Mouse (Mus musculus) left cerebral cortex, postnatal 10 days (tissue): ENCODE measurements around the gene Jam3. TPM values are rescaled to one million over a fixed set of nuclear protein-coding genes. Genes with fewer than 3 reads are reported as not detected.
"Not testable (repeated sequence)": the region's sequence is repeated elsewhere in the genome, so short reads cannot be mapped to it uniquely, and the experiment has no call there.

ENCODE experiments used
- DNase-seq, 2 experiments: peaks; one replicate each; pipeline ENCODE4 v3.0.0; 2021 to 2022; ENCODE audit warnings: low spot score in 2 of 2, mixed read lengths in 1 of 2; ENCODE audit errors: extremely low spot score in 1 of 2
- intact Hi-C: fragments of 180-260 bp; cut with DNase I; formaldehyde crosslinking; loops from one replicate; pipeline ENCODE4 v1.15.1; 2025
- total RNA-seq, 2 experiments: library from RNA; stranded (reverse); gene quantifications; 2 replicates each; pipeline ENCODE4 v1.2.3; 2021

Gene Jam3
- total RNA-seq, 2 experiments from 2014 or later, result 20.1 to 24.9 TPM

GRCm38 (mm10) chr9:27175241-27175640, 20.0 kb upstream of the Jam3 start:
- no peak for DNase-seq
- intact Hi-C loops, result loop anchor here (10.0 kb wide), 1 partner anchor 100 kb away; no protein-coding TSS in a partner anchor

GRCm38 (mm10) chr9:27174079-27174478, 18.9 kb upstream of the Jam3 start:
- no peak for DNase-seq
- intact Hi-C loops, result loop anchor here (10.0 kb wide), 1 partner anchor 99 kb away; no protein-coding TSS in a partner anchor

GRCm38 (mm10) chr9:27173646-27174045, 18.4 kb upstream of the Jam3 start:
- DNase-seq, result no peak
- intact Hi-C loops, result loop anchor here (10.0 kb wide), 1 partner anchor 99 kb away; no protein-coding TSS in a partner anchor

- intact Hi-C loops, result loop anchor here (10.0 kb wide), 1 partner anchor 98 kb away; no protein-coding TSS in a partner anchor
- no peak for DNase-seq
Observed at GRCm38 (mm10) chr9:27172839-27173238, 17.6 kb upstream of the Jam3 start.

GRCm38 (mm10) chr9:27170726-27171125, 15.5 kb upstream of the Jam3 start:
- no peak for DNase-seq
- intact Hi-C loops, result loop anchor here (10.0 kb wide), 1 partner anchor 96 kb away; no protein-coding TSS in a partner anchor

- intact Hi-C loops, result no loop called here
- no peak for DNase-seq
Observed at GRCm38 (mm10) chr9:27166981-27167380, 11.8 kb upstream of the Jam3 start.

GRCm38 (mm10) chr9:27165596-27165995, 10.4 kb upstream of the Jam3 start:
- intact Hi-C loops, result no loop called here
- no peak for DNase-seq

- intact Hi-C loops, result no loop called here
- no peak for DNase-seq
Observed at GRCm38 (mm10) chr9:27164957-27165356, 9.7 kb upstream of the Jam3 start.

- intact Hi-C loops, DNase-seq: not testable (repeated sequence)
Observed at GRCm38 (mm10) chr9:27163661-27164060, 8.4 kb upstream of the Jam3 start.

- intact Hi-C loops, result no loop called here
- DNase-seq, result no peak
Observed at GRCm38 (mm10) chr9:27153861-27154260, 1.4 kb downstream of the Jam3 start.

- intact Hi-C loops, result loop anchor here (5.0 kb wide), 1 partner anchor 38 kb away; no protein-coding TSS in a partner anchor
- no peak for DNase-seq
Observed at GRCm38 (mm10) chr9:27149836-27150235, 5.4 kb downstream of the Jam3 start.

- peak in 1 of 2 experiments; percentile 30 for DNase-seq
- intact Hi-C loops, result loop anchor here (5.0 kb wide), 1 partner anchor 37 kb away; no protein-coding TSS in a partner anchor
Observed at GRCm38 (mm10) chr9:27148631-27149471, 6.4 kb downstream of the Jam3 start.

- no peak for DNase-seq
- intact Hi-C loops, result loop anchor here (5.0 kb wide), 1 partner anchor 36 kb away; no protein-coding TSS in a partner anchor
Observed at GRCm38 (mm10) chr9:27147946-27148345, 7.3 kb downstream of the Jam3 start.

GRCm38 (mm10) chr9:27146826-27147225, 8.4 kb downstream of the Jam3 start:
- intact Hi-C loops, result loop anchor here (5.0 kb wide), 1 partner anchor 35 kb away; no protein-coding TSS in a partner anchor
- no peak for DNase-seq

- intact Hi-C loops, result loop anchor here (5.0 kb wide), 1 partner anchor 33 kb away; no protein-coding TSS in a partner anchor
Observed at GRCm38 (mm10) chr9:27144996-27145395, 10.2 kb downstream of the Jam3 start.

GRCm38 (mm10) chr9:27144271-27144840, 10.9 kb downstream of the Jam3 start:
- intact Hi-C loops, result no loop called here
- no peak for DNase-seq

More at GRCm38 (mm10) chr9:27144996-27145395, 10.2 kb downstream of the Jam3 start:
- no peak for DNase-seq

- DNase-seq, result no peak
- intact Hi-C loops, result no loop called here
Observed at GRCm38 (mm10) chr9:27140432-27141065, 14.7 kb downstream of the Jam3 start.

GRCm38 (mm10) chr9:27136651-27137050, 18.6 kb downstream of the Jam3 start:
- intact Hi-C loops, result no loop called here
- DNase-seq, result no peak

- DNase-seq, result no peak
- intact Hi-C loops, result no loop called here
Observed at GRCm38 (mm10) chr9:27135372-27135771, 19.8 kb downstream of the Jam3 start.
